Mouse (Mus musculus): Measurements from ENCODE around the gene Tbc1d22b. TPM values are rescaled to one million over a fixed set of nuclear protein-coding genes. Genes with fewer than 3 reads are reported as not detected.

Tbc1d22b gene
- polyA plus RNA-seq, 1 experiment from 2014 or later: 32.6 TPM

- H3K9ac ChIP-seq: no peak overlapping the region
- no peak overlapping the region for H3K4me2 ChIP-seq
- H3K27ac ChIP-seq (replicated peaks): no peak overlapping the region
- no peak overlapping the region for H3K4me3 ChIP-seq
- H3K4me1 ChIP-seq (replicated peaks): no peaks in the 10 kb centered on the region
- H3K27me3 ChIP-seq: no peaks in the 10 kb centered on the region
- H3K36me3 ChIP-seq: peaks cover 47% of the 10 kb centered on the region
- ATAC-seq (ENCODE audit: low FRiP score, low read depth): no peak
- no peaks in the 10 kb centered on the region for H3K9me3 ChIP-seq
- WGBS: 92% methylated on average over 4 of the region's 4 CpGs
These were observed 30.1 kb downstream of the Tbc1d22b start for GRCm38 (mm10) chr17:29579579-29580126.

DNA sequence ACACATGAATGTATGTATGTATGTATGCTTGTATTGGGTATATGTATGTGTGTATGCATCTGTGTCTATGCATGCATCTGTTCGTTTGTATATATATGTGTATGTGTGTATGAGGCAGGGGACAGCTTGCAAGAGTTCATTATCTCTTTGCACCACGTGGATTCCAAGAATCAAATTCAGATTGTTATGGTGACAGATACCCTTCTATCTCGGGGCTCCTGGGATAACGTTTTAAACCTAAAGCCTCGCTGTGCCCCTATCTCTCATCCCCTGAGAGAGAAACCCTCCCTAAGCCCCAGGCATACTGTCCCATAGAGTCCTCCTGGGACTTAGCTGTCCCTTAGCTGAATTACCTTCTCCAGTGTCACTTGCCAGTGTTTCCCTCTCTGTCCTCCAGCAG lies 34.0 kb downstream of the Tbc1d22b start:
- Histone ChIP-seq H3K9ac (no peak overlapping the region), H3K4me2 (no peak overlapping the region), H3K27ac (replicated peaks) (no peak overlapping the region), H3K27me3 (no peaks in the 10 kb centered on the region), H3K4me3 (no peak overlapping the region), H3K9me3 (no peaks in the 10 kb centered on the region), H3K36me3 (peaks cover 15% of the 10 kb centered on the region), H3K4me1 (replicated peaks) (peaks cover 2% of the 10 kb centered on the region)
- ATAC-seq (ENCODE audit: low FRiP score, low read depth): no peak
- 89% methylated on average over 5 of the region's 5 CpGs for WGBS

GRCm38 (mm10) chr17:29584306-29584705 lies 34.7 kb downstream of the Tbc1d22b start:
- 84% methylated on average over 5 of the region's 5 CpGs for WGBS
- Histone ChIP-seq H3K27ac (replicated peaks) (no peak overlapping the region), H3K9me3 (no peaks in the 10 kb centered on the region), H3K9ac (no peak overlapping the region), H3K36me3 (peaks cover 9% of the 10 kb centered on the region), H3K4me1 (replicated peaks) (peaks cover 9% of the 10 kb centered on the region), H3K4me3 (no peak overlapping the region), H3K27me3 (no peaks in the 10 kb centered on the region), H3K4me2 (no peak overlapping the region)
- ATAC-seq (ENCODE audit: low FRiP score, low read depth): no peak

- H3K9ac ChIP-seq: no peak overlapping the region
- H3K4me1 ChIP-seq (replicated peaks): peaks cover 13% of the 10 kb centered on the region
- H3K27ac ChIP-seq (replicated peaks): no peak overlapping the region
- no peaks in the 10 kb centered on the region for H3K9me3 ChIP-seq
- H3K4me2 ChIP-seq: no peak overlapping the region
- ATAC-seq (ENCODE audit: low FRiP score, low read depth): no peak
- H3K4me3 ChIP-seq: no peak overlapping the region
- H3K27me3 ChIP-seq: no peaks in the 10 kb centered on the region
- peaks cover 9% of the 10 kb centered on the region for H3K36me3 ChIP-seq
- 58% methylated on average over 3 of the region's 3 CpGs for WGBS
These were observed 35.2 kb downstream of the Tbc1d22b start for GRCm38 (mm10) chr17:29584737-29585136.

DNA sequence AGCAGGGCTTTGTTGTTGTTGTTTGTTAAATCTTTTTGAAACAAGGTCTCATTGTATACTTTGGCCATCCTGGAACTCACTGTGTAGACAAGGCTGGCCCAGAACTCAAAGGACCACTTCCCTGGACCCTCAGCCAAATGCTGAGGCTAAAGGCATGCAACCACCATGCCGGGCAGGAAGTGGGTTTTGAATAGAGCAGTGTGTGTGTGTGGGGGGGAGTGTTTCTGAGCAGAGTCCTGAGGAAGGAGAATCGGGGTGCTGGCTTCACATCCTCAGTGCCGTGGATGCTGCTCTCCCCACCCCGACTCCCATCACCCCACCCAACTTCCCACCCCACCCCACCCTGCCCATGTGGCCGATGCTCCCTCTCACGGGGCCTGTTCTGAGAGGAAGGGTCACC lies 35.9 kb downstream of the Tbc1d22b start:
- Histone ChIP-seq H3K36me3 (peaks cover 4% of the 10 kb centered on the region), H3K27me3 (no peaks in the 10 kb centered on the region), H3K4me2 (no peak overlapping the region), H3K9ac (no peak overlapping the region), H3K27ac (replicated peaks) (no peak overlapping the region), H3K9me3 (no peaks in the 10 kb centered on the region), H3K4me3 (no peak overlapping the region), H3K4me1 (replicated peaks) (peaks cover 19% of the 10 kb centered on the region)
- ATAC-seq (ENCODE audit: low FRiP score, low read depth): no peak
- 92% methylated on average over 6 of the region's 6 CpGs for WGBS

DNA sequence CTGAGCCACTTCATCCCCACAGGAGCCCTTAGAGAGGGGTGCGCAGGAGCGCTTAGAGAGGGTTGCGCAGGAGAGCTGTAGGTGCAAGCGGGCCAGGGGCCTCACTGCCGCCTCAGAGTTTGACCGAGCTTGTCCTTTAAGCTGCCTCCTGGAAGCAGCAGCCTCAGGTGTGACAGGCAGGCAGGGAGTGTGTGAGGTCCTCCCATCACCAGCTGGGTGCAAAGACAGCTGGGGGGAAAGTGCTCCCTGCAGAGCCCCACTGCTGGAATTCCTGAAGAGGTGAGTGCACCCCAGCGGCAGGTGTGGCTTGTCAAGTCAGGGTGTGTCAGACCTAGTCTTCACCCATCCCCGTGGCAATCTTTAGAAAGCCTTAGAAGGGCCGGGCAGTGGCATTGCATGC lies 37.3 kb downstream of the Tbc1d22b start:
- no peak overlapping the region for H3K4me2 ChIP-seq
- H3K27ac ChIP-seq (replicated peaks): no peak overlapping the region
- 90% methylated on average over 9 of the region's 9 CpGs for WGBS
- H3K27me3 ChIP-seq: no peaks in the 10 kb centered on the region
- no peak overlapping the region for H3K9ac ChIP-seq
- ATAC-seq (ENCODE audit: low FRiP score, low read depth): no peak
- no peaks in the 10 kb centered on the region for H3K9me3 ChIP-seq
- peaks cover 1% of the 10 kb centered on the region for H3K36me3 ChIP-seq
- no peak overlapping the region for H3K4me3 ChIP-seq
- peaks cover 19% of the 10 kb centered on the region for H3K4me1 ChIP-seq (replicated peaks)

DNA sequence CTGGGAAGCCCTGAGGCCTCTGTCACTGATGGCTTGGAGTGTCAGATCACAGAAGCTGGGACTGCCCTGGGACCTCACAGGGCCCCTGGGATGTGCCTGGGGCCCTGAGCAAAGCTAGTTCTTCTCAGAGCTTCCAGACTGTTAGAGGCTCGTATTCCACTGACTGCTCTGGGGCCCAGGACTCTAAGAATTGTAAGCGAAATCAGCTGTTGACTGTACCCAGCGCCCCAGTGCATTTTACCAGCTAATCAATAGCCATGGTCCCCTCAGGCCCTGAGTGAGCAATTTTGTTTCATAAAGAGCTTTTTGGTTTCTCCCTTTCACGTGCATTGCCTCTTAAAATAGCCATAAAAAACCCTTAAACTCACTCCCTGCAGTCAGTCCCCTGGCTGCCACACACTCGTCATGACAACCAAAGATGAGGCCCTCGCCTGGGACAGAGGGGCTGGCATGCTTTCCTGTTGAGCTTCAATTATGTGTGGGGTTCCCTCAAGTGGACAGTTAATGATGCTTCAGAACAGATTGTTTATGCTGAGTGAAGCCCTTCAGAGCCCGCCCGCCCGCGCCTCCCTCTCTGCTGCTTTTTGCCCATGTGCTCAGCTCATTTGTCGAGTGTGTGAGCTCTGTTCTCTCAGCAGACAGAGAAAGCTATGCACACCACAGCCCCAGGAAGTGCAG lies 39.8 kb downstream of the Tbc1d22b start:
- 25% methylated on average over 11 of the region's 11 CpGs for WGBS
- H3K9ac ChIP-seq: no peak overlapping the region
- ATAC-seq (ENCODE audit: low FRiP score, low read depth): peak; percentile 79; the same call in 1 of the 2 replicates

DNA sequence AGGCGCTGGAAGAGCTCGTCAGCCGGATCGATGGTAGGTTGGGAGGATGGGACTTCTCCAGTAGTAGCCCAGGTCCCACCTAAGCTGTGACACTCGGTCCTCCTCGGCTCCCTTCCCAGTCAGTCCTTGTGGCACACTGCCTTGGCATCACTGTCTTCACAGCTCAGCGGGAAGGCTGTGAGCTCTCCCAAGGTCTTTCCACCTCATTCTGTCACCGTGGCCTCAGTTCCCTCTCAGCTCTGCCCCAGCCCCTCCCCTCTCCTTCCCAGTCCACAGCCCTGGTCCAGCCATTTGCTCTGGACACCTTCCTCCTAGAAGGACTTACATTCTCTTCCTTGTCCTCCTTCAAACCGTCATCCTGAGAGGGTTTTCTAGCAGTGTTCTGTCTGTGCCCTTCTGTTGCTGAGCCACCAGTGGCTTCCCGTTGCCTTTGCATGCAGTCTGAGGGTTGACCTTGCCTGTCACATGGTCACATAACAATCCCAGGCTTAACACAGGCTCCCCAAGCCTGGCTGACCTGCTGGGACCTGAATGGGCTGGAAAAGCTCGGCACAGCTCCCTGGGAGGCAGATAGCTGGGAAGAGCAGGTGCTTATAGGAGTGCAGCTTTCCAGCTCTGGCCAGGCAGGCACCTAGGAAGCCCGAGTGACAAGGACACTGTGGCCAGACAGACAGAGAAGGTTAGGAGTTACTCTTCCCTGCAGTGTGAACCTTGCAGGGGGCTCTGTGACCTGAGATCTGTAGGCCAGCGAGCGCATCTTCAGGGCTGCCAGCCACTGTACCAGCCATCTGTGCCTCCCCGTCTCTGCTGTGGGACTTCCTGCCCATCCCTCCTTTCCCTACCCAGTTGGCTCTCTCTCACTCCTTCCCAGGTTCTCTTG lies 46.5 kb downstream of the Tbc1d22b start:
- no peaks in the 10 kb centered on the region for H3K9me3 ChIP-seq
- H3K36me3 ChIP-seq: peaks cover 10% of the 10 kb centered on the region
- no peak overlapping the region for H3K4me2 ChIP-seq
- peak; percentile 25; the same call in 1 of the 2 replicates for ATAC-seq (ENCODE audit: low FRiP score, low read depth)
- H3K4me1 ChIP-seq (replicated peaks): peaks cover 13% of the 10 kb centered on the region
- WGBS: 69% methylated on average over 15 of the region's 15 CpGs
- H3K27ac ChIP-seq (replicated peaks): no peak overlapping the region
- no peak overlapping the region for H3K9ac ChIP-seq
- H3K27me3 ChIP-seq: no peaks in the 10 kb centered on the region
- H3K4me3 ChIP-seq: no peak overlapping the region

More for the DNA sequence above, 39.8 kb downstream of the Tbc1d22b start:
- H3K9me3 ChIP-seq: no peaks in the 10 kb centered on the region
- no peak overlapping the region for H3K4me3 ChIP-seq
- peaks cover 19% of the 10 kb centered on the region for H3K4me1 ChIP-seq (replicated peaks)
- H3K4me2 ChIP-seq: 0 out of 2 replicates have a peak overlapping the region, but pooled peaks have one; percentile 7
- peak overlapping the region; percentile 71 for H3K27ac ChIP-seq (replicated peaks)
- no peaks in the 10 kb centered on the region for H3K27me3 ChIP-seq
- no peaks in the 10 kb centered on the region; the same call in 1 of the 2 replicates for H3K36me3 ChIP-seq

DNA sequence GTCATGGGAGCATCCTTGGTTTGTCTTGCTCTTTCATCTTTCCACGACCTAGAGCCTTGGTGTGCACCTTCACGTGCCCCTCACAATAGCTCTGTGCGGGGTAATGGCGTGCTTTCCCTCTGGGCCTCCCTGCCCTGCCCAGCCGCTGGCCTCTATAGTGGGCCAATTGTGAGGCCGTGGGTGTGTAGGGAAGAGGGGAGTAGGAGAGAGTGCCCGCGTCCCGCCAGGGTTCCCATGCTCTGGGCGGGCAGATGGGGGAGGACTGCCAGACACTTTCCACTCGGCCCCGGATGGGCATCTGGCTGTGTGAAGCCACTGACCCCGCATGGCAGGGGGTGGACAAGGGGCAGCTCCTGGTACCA lies 47.2 kb downstream of the Tbc1d22b start:
- no peak for ATAC-seq (ENCODE audit: low FRiP score, low read depth)

DNA sequence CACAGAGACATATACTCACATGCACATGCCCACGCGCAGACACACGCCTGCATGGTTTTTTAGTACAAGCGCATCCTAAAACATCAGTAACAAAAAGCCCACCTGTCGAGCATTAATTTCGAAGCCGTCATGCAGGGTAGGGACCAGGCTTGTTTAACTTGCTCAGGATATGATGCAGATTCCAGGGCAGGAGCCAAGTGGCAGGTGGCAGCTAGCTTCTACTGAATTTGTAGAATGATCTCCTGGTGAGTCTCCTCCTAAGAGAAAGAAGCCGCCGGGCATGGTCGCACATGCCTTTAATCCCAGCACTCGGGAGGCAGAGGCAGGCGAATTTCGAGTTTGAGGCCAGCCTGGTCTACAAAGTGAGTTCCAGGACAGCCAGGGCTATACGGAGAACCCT lies 49.5 kb downstream of the Tbc1d22b start:
- Histone ChIP-seq H3K9ac (no peak overlapping the region), H3K4me3 (no peak overlapping the region), H3K27ac (replicated peaks) (no peak overlapping the region), H3K4me1 (replicated peaks) (peaks cover 13% of the 10 kb centered on the region), H3K27me3 (no peaks in the 10 kb centered on the region), H3K9me3 (no peaks in the 10 kb centered on the region), H3K4me2 (no peak overlapping the region), H3K36me3 (peaks cover 18% of the 10 kb centered on the region)
- WGBS: 93% methylated on average over 14 of the region's 14 CpGs
- no peak for ATAC-seq (ENCODE audit: low FRiP score, low read depth)

More for the DNA sequence above, 47.2 kb downstream of the Tbc1d22b start:
- 49% methylated on average over 13 of the region's 13 CpGs for WGBS
- Histone ChIP-seq H3K4me3 (no peak overlapping the region), H3K27ac (replicated peaks) (no peak overlapping the region), H3K9ac (no peak overlapping the region), H3K27me3 (no peaks in the 10 kb centered on the region), H3K4me2 (no peak overlapping the region), H3K4me1 (replicated peaks) (peaks cover 13% of the 10 kb centered on the region), H3K36me3 (peaks cover 12% of the 10 kb centered on the region), H3K9me3 (no peaks in the 10 kb centered on the region)

- ATAC-seq (ENCODE audit: low FRiP score, low read depth): no peak
- peaks cover 13% of the 10 kb centered on the region for H3K4me1 ChIP-seq (replicated peaks)
These were observed 50.0 kb downstream of the Tbc1d22b start for GRCm38 (mm10) chr17:29599537-29599936.

DNA sequence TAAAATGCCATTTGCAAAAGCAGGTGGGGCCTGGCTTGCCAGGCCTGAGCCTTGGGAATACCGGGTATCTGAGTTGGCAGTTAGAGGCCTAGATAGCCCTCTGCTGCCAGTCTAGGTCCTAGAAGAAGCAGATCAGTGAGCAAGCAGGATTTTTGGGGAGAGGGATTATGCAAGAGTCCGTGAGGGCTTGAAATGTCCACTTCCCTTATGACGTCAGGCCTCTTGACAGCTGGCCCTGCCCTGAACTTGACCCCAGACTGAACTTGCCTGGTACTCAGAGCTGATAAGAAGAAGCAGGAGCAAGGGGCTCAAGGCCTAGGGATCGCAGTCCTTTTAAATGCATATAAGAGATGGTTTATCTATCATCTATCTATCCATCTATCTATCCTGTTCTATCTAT lies 51.8 kb downstream of the Tbc1d22b start:
- no peak overlapping the region for H3K27ac ChIP-seq (replicated peaks)
- H3K9ac ChIP-seq: no peak overlapping the region
- H3K4me3 ChIP-seq: no peak overlapping the region
- H3K4me2 ChIP-seq: no peak overlapping the region
- no peaks in the 10 kb centered on the region for H3K9me3 ChIP-seq
- H3K27me3 ChIP-seq: no peaks in the 10 kb centered on the region
- peaks cover 13% of the 10 kb centered on the region for H3K4me1 ChIP-seq (replicated peaks)
- peaks cover 15% of the 10 kb centered on the region for H3K36me3 ChIP-seq
- 73% methylated on average over 4 of the region's 4 CpGs for WGBS
- no peak for ATAC-seq (ENCODE audit: low FRiP score, low read depth)

More at GRCm38 (mm10) chr17:29599537-29599936, 50.0 kb downstream of the Tbc1d22b start:
- 88% methylated on average over 8 of the region's 8 CpGs for WGBS
- Histone ChIP-seq H3K36me3 (peaks cover 18% of the 10 kb centered on the region), H3K4me3 (no peak overlapping the region), H3K9me3 (no peaks in the 10 kb centered on the region), H3K4me2 (no peak overlapping the region), H3K27me3 (no peaks in the 10 kb centered on the region), H3K9ac (no peak overlapping the region), H3K27ac (replicated peaks) (no peak overlapping the region)
